In the genomic region with DNA sequence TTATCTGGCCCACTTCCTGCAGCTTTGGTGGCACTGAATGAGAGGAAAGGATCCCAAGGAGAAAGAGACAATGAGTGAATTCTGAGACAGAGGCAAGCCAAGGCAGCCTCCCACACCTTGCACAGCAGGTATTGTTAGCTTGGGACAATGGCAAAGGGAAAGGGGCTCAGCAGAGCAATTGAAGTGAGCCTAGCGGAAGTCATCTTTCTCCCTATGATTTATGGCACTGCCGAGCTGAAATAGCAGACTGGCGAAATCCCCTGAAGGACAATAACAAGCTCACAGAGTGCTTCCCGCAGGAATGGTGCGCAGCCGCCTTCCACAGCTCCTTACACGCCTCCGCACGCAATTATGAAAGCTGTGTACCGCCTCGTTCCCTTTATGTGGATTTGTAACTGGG, we compare ENCODE assay signal across 8 mouse cellular contexts.
DNase-seq lines count a peak whose midpoint lies in the region; ATAC-seq and TF ChIP-seq lines count a peak whose summit lies in the region.

No protein-coding gene starts in this region.

- H3K27ac ChIP-seq in stomach, embryonic 14.5 days (ENCODE audit: low read length): no peak overlapping the region
- H3K27ac ChIP-seq in stomach, postnatal 0 days (replicated peaks): no peak overlapping the region
- H3K27ac ChIP-seq in limb, embryonic 10.5 days: 0 out of 2 replicates have a peak overlapping the region, but pooled peaks have one; percentile 15

- no peak for ATAC-seq in stomach, embryonic 14.5 days (ENCODE audit: insufficient number of reproducible peaks, insufficient read depth, low FRiP score, low read depth)
- ATAC-seq in stomach, postnatal 0 days (ENCODE audit: low FRiP score, low TSS enrichment): no peak

- H3K9me3 ChIP-seq in stomach, embryonic 14.5 days (ENCODE audit: control insufficient read depth, low read depth, low read length): peaks cover 7% of the 10 kb centered on the region; the same call in 1 of the 2 replicates
- no peaks in the 10 kb centered on the region for H3K9me3 ChIP-seq in stomach, postnatal 0 days (ENCODE audit: control insufficient read depth, low read length)
- H3K9me3 ChIP-seq in limb, embryonic 10.5 days (replicated peaks): no peaks in the 10 kb centered on the region; the same call in 1 of the 2 replicates

- DNase-seq in adrenal gland, adult (ENCODE audit: inconsistent age in 2 of 2, low spot score in 1 of 2): peak; percentile 34 to 88
- DNase-seq in adrenal gland, postnatal 4 days (ENCODE audit: low spot score in 2 of 2): no peak
- no peak for DNase-seq in stomach, postnatal 0 days (ENCODE audit: low spot score)
- no peak for DNase-seq in limb, embryonic 10.5 days (ENCODE audit: low spot score)
- no peak for DNase-seq in c-Kit-positive CD71-positive TER-119-positive erythroid progenitor cells, embryonic 14.5 days (ENCODE audit: low spot score)
- DNase-seq in gastrocnemius, postnatal 25 days: no peak
- no peak for DNase-seq in lung, postnatal 4 days

- no peaks in the 10 kb centered on the region for H3K36me3 ChIP-seq in stomach, embryonic 14.5 days (ENCODE audit: control insufficient read depth, insufficient read depth, low read length)
- no peaks in the 10 kb centered on the region for H3K36me3 ChIP-seq in stomach, postnatal 0 days (ENCODE audit: control insufficient read depth, insufficient read depth, low read length)
- H3K36me3 ChIP-seq in limb, embryonic 10.5 days: no peaks in the 10 kb centered on the region

- TF ChIP-seq CTCF in stomach, postnatal 0 days (IDR thresholded peaks at IDR 0.05; ENCODE audit: low read depth): no peak

- 0 out of 2 replicates have a peak overlapping the region, but pooled peaks have one; percentile 6 for H3K4me2 ChIP-seq in stomach, embryonic 14.5 days (replicated peaks; ENCODE audit: low read depth, low read length)
- H3K4me2 ChIP-seq in stomach, postnatal 0 days (replicated peaks; ENCODE audit: low read depth): no peak overlapping the region

- H3K4me3 ChIP-seq in stomach, embryonic 14.5 days (ENCODE audit: low read depth, low read length): no peak overlapping the region
- no peak overlapping the region for H3K4me3 ChIP-seq in stomach, postnatal 0 days (ENCODE audit: low read depth, low read length)
- H3K4me3 ChIP-seq in limb, embryonic 10.5 days: no peak overlapping the region

- H3K27me3 ChIP-seq in stomach, embryonic 14.5 days (ENCODE audit: control insufficient read depth, insufficient read depth, low read length): no peaks in the 10 kb centered on the region
- no peaks in the 10 kb centered on the region for H3K27me3 ChIP-seq in stomach, postnatal 0 days (ENCODE audit: control insufficient read depth, insufficient read depth, low read length)
- H3K27me3 ChIP-seq in limb, embryonic 10.5 days (ENCODE audit: low read depth, poor library complexity, severe bottlenecking): no peaks in the 10 kb centered on the region

- H3K9ac ChIP-seq in stomach, embryonic 14.5 days (replicated peaks; ENCODE audit: low read depth, low read length): no peak overlapping the region
- no peak overlapping the region for H3K9ac ChIP-seq in stomach, postnatal 0 days (ENCODE audit: low read length)

- no peak for TF ChIP-seq EP300 in stomach, postnatal 0 days (optimal IDR thresholded peaks at IDR 0.05)

- 29% methylated on average over 11 of the region's 11 CpGs for WGBS in stomach, embryonic 14.5 days
- WGBS in stomach, postnatal 0 days: 31% methylated on average over 11 of the region's 11 CpGs
- WGBS in limb, embryonic 10.5 days: 58% methylated on average over 11 of the region's 11 CpGs

- no peaks in the 10 kb centered on the region for H3K4me1 ChIP-seq in stomach, embryonic 14.5 days (ENCODE audit: control insufficient read depth, insufficient read depth, low read length)
- H3K4me1 ChIP-seq in stomach, postnatal 0 days (replicated peaks; ENCODE audit: control insufficient read depth, insufficient read depth): no peaks in the 10 kb centered on the region
- peaks cover 6% of the 10 kb centered on the region for H3K4me1 ChIP-seq in limb, embryonic 10.5 days

Comparison
In these comparisons a context has a peak if more than half of its experiments do, and no peak if none do; other contexts are left out.
1. DNase-seq: peak in adrenal gland, adult (2 of 2); none in adrenal gland, postnatal 4 days (0 of 2), stomach, postnatal 0 days (single experiment), limb, embryonic 10.5 days (single experiment), c-Kit-positive CD71-positive TER-119-positive erythroid progenitor cells, embryonic 14.5 days (single experiment), gastrocnemius, postnatal 25 days (single experiment) and lung, postnatal 4 days (0 of 2).